Mouse (Mus musculus) limb, embryonic 14.5 days (tissue): ENCODE measurements around the gene Rbm4b. TPM values are rescaled to one million over a fixed set of nuclear protein-coding genes. Genes with fewer than 3 reads are reported as not detected.

Experiments
- ATAC-seq: fragments of 200-750 bp; cut with Nextera tagmentation; 2 replicates; pipeline ENCODE4 v1.8.0; 2017; ENCODE audit warnings: low read depth, moderate number of reproducible peaks, moderate TSS enrichment; ENCODE audit not compliant: low FRiP score
- DNase-seq: peaks from one replicate; pipeline ENCODE4 v3.0.0-alpha.2; 2015; ENCODE audit warnings: low spot score
- H3K27ac ChIP-seq: fragments of 300-500 bp; sonication (generic); replicated peaks from 2 replicates; pipeline ENCODE4 v1.5.1; 2014; ENCODE audit warnings: low read depth, mild to moderate bottlenecking, low read length, moderate library complexity, mixed read lengths
- H3K27me3 ChIP-seq: fragments of 300-500 bp; sonication (generic); 2 replicates; pipeline ENCODE4 v1.6.1; 2014; ENCODE audit warnings: low read length, mixed read lengths; ENCODE audit not compliant: control insufficient read depth, insufficient read depth
- H3K36me3 ChIP-seq: fragments of 300-500 bp; sonication (generic); 2 replicates; pipeline ENCODE4 v1.6.1; 2014; ENCODE audit warnings: mild to moderate bottlenecking, low read length, moderate library complexity, mixed read lengths; ENCODE audit not compliant: control insufficient read depth, insufficient read depth
- H3K4me1 ChIP-seq: fragments of 300-500 bp; sonication (generic); 2 replicates; pipeline ENCODE4 v1.6.1; 2014; ENCODE audit warnings: antibody characterized with exemption, low read length, mixed read lengths; ENCODE audit not compliant: control insufficient read depth, insufficient read depth
- H3K4me2 ChIP-seq: fragments of 300-500 bp; sonication (generic); replicated peaks from 2 replicates; pipeline ENCODE4 v1.6.1; 2014; ENCODE audit warnings: low read depth, mild to moderate bottlenecking, low read length, moderate library complexity; ENCODE audit not compliant: severe bottlenecking
- H3K4me3 ChIP-seq: fragments of 300-500 bp; sonication (generic); replicated peaks from 2 replicates; pipeline ENCODE4 v1.5.1; 2014; ENCODE audit warnings: low read length
- H3K9ac ChIP-seq: fragments of 300-500 bp; sonication (generic); 2 replicates; pipeline ENCODE4 v1.6.1; 2014; ENCODE audit warnings: mild to moderate bottlenecking, low read depth, low read length, moderate library complexity; ENCODE audit not compliant: severe bottlenecking
- H3K9me3 ChIP-seq: fragments of 300-500 bp; sonication (generic); 2 replicates; pipeline ENCODE4 v1.6.1; 2016; ENCODE audit warnings: low read length; ENCODE audit not compliant: control insufficient read depth
- POLR2A ChIP-seq: fragments of 200-500 bp; IDR thresholded peaks from 2 replicates; pipeline ENCODE4 v1.8.0; 2012; ENCODE audit warnings: inconsistent platforms, mild to moderate bottlenecking, moderate library complexity, borderline replicate concordance; ENCODE audit not compliant: insufficient read depth, insufficient read length; ENCODE audit errors: extremely low read depth
- WGBS: fragments of 180-500 bp; shearing (Covaris S2); extraction: QIAGEN DNeasy Blood & Tissue Kit; methylation state at CpG from one replicate; pipeline ENCODE4 v1.1.7; 2014; 5-methylcytosine and 5-hydroxymethylcytosine counted together
- polyA plus RNA-seq, 2 experiments: library from polyadenylated mRNA; depleted of rRNA in 1 of 2; stranded (reverse) in 1 of 2; unstranded in 1 of 2; fragments of >200 nt; fragmentation: Nextera tagmentation in 1 of 2; extraction: Ambion mirVana in 1 of 2; gene quantifications; 2 replicates each; pipeline versions ENCODE4 v1.2.1 to v1.2.3; 2012 to 2014

The Rbm4b gene
- polyA plus RNA-seq, 2 experiments, result 36.9 to 63.2 TPM

DNA sequence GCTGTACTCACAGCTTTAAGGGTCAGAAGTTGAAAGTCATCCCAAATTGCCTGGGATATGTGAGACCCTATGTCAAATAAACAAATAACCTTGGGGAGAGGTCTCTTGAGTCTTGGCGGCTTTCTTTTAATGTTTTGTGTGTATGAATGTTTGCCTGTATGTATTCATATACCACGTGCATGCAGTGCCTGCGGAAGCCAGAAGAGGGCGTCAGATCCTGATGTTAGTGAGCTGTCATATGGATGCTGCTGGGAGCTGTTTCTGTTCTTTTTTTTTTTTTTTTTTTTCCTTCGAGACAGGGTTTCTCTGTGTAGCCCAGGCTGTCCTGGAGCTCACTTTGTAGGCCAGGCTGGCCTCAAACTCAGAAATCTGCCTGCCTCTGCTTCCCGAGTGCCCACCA is 56.7 kb downstream of the Rbm4b start:
- no peak for TF ChIP-seq POLR2A
- H3K4me1 ChIP-seq, result peaks cover 20% of the 10 kb centered on the region
- H3K4me3 ChIP-seq, result no peak overlapping the region
- H3K9ac ChIP-seq, result no peak overlapping the region
- DNase-seq (no peak), ATAC-seq (no peak)
- H3K36me3 ChIP-seq, result no peaks in the 10 kb centered on the region
- no peaks in the 10 kb centered on the region for H3K9me3 ChIP-seq
- H3K27ac ChIP-seq, result no peak overlapping the region
- H3K27me3 ChIP-seq, result no peaks in the 10 kb centered on the region
- WGBS, result 83% methylated on average over 6 of the region's 6 CpGs
- H3K4me2 ChIP-seq, result no peak overlapping the region

Other genes starting within 250 kb of the Rbm4b start
- 11.8 and 14.8 TPM in 2 replicates for gene Pcx, start 246.0 kb upstream of the Rbm4b start, polyA plus RNA-seq (2012; rRNA removed)
- 14.8 and 17.6 TPM in 2 replicates for gene Pcx, start 246.0 kb upstream of the Rbm4b start, polyA plus RNA-seq (2014; fragmentation: Nextera tagmentation; extraction: Ambion mirVana)
- 49.0 and 75.9 TPM in 2 replicates for gene Lrfn4, start 140.8 kb upstream of the Rbm4b start, polyA plus RNA-seq (2012; rRNA removed)
- gene Lrfn4, start 140.8 kb upstream of the Rbm4b start, polyA plus RNA-seq (2014; fragmentation: Nextera tagmentation; extraction: Ambion mirVana), result 9.5 and 12.8 TPM in 2 replicates
- gene Rce1, start 130.9 kb upstream of the Rbm4b start, polyA plus RNA-seq (2012; rRNA removed), result 90.2 and 145 TPM in 2 replicates
- 61.5 and 66.1 TPM in 2 replicates for gene Rce1, start 130.9 kb upstream of the Rbm4b start, polyA plus RNA-seq (2014; fragmentation: Nextera tagmentation; extraction: Ambion mirVana)
- 1.4 and 1.9 TPM in 2 replicates for gene Gm960, start 57.8 kb upstream of the Rbm4b start, polyA plus RNA-seq (2012; rRNA removed)
- gene Gm960, start 57.8 kb upstream of the Rbm4b start, polyA plus RNA-seq (2014; fragmentation: Nextera tagmentation; extraction: Ambion mirVana), result 3.1 and 3.7 TPM in 2 replicates
- 1.9 and 2.5 TPM in 2 replicates for gene Sptbn2, start 45.3 kb upstream of the Rbm4b start, polyA plus RNA-seq (2012; rRNA removed)
- gene Sptbn2, start 45.3 kb upstream of the Rbm4b start, polyA plus RNA-seq (2014; fragmentation: Nextera tagmentation; extraction: Ambion mirVana), result 4.2 TPM in 2 replicates
- gene Rbm4, start 37.4 kb downstream of the Rbm4b start, polyA plus RNA-seq (2012; rRNA removed), result 107 and 111 TPM in 2 replicates
- 78.9 and 82.6 TPM in 2 replicates for gene Rbm4, start 37.4 kb downstream of the Rbm4b start, polyA plus RNA-seq (2014; fragmentation: Nextera tagmentation; extraction: Ambion mirVana)
- gene Gm21992, start 55.1 kb downstream of the Rbm4b start, polyA plus RNA-seq (2012; rRNA removed), result 36.0 and 83.7 TPM in 2 replicates
- gene Gm21992, start 55.1 kb downstream of the Rbm4b start, polyA plus RNA-seq (2014; fragmentation: Nextera tagmentation; extraction: Ambion mirVana), result 15.5 and 22.0 TPM in 2 replicates
- 69.9 and 98.5 TPM in 2 replicates for gene Rbm14, start 55.1 kb downstream of the Rbm4b start, polyA plus RNA-seq (2012; rRNA removed)
- 69.8 and 71.9 TPM in 2 replicates for gene Rbm14, start 55.1 kb downstream of the Rbm4b start, polyA plus RNA-seq (2014; fragmentation: Nextera tagmentation; extraction: Ambion mirVana)
- gene Ccs, start 82.8 kb downstream of the Rbm4b start, polyA plus RNA-seq (2012; rRNA removed), result 57.2 and 65.9 TPM in 2 replicates
- gene Ccs, start 82.8 kb downstream of the Rbm4b start, polyA plus RNA-seq (2014; fragmentation: Nextera tagmentation; extraction: Ambion mirVana), result 63.2 and 64.8 TPM in 2 replicates
- 0.03 and 0.05 TPM in 2 replicates for gene Ccdc87, start 82.9 kb downstream of the Rbm4b start, polyA plus RNA-seq (2012; rRNA removed)
- 0.06 and 0.26 TPM in 2 replicates for gene Ccdc87, start 82.9 kb downstream of the Rbm4b start, polyA plus RNA-seq (2014; fragmentation: Nextera tagmentation; extraction: Ambion mirVana)
- 49.9 and 84.7 TPM in 2 replicates for gene Ctsf, start 98.6 kb downstream of the Rbm4b start, polyA plus RNA-seq (2012; rRNA removed)
- 38.9 and 45.9 TPM in 2 replicates for gene Ctsf, start 98.6 kb downstream of the Rbm4b start, polyA plus RNA-seq (2014; fragmentation: Nextera tagmentation; extraction: Ambion mirVana)
- 8.3 and 8.7 TPM in 2 replicates for gene Actn3, start 121.4 kb downstream of the Rbm4b start, polyA plus RNA-seq (2012; rRNA removed)
- gene Actn3, start 121.4 kb downstream of the Rbm4b start, polyA plus RNA-seq (2014; fragmentation: Nextera tagmentation; extraction: Ambion mirVana), result 11.9 and 12.9 TPM in 2 replicates
- gene Zdhhc24, start 122.2 kb downstream of the Rbm4b start, polyA plus RNA-seq (2012; rRNA removed), result 22.7 and 30.9 TPM in 2 replicates
- gene Zdhhc24, start 122.2 kb downstream of the Rbm4b start, polyA plus RNA-seq (2014; fragmentation: Nextera tagmentation; extraction: Ambion mirVana), result 7.7 and 9.7 TPM in 2 replicates
- gene Bbs1, start 150.1 kb downstream of the Rbm4b start, polyA plus RNA-seq (2012; rRNA removed), result 7.6 and 8.1 TPM in 2 replicates
- 3.8 and 4.9 TPM in 2 replicates for gene Bbs1, start 150.1 kb downstream of the Rbm4b start, polyA plus RNA-seq (2014; fragmentation: Nextera tagmentation; extraction: Ambion mirVana)
- gene Dpp3, start 171.8 kb downstream of the Rbm4b start, polyA plus RNA-seq (2012; rRNA removed), result 96.5 and 116 TPM in 2 replicates
- gene Dpp3, start 171.8 kb downstream of the Rbm4b start, polyA plus RNA-seq (2014; fragmentation: Nextera tagmentation; extraction: Ambion mirVana), result 90.9 and 94.0 TPM in 2 replicates
- 2.7 and 5.1 TPM in 2 replicates for gene Peli3, start 186.6 kb downstream of the Rbm4b start, polyA plus RNA-seq (2012; rRNA removed)
- 1.8 and 2.5 TPM in 2 replicates for gene Peli3, start 186.6 kb downstream of the Rbm4b start, polyA plus RNA-seq (2014; fragmentation: Nextera tagmentation; extraction: Ambion mirVana)
- gene Mrpl11, start 205.7 kb downstream of the Rbm4b start, polyA plus RNA-seq (2012; rRNA removed), result 59.5 and 74.3 TPM in 2 replicates
- 105 and 108 TPM in 2 replicates for gene Mrpl11, start 205.7 kb downstream of the Rbm4b start, polyA plus RNA-seq (2014; fragmentation: Nextera tagmentation; extraction: Ambion mirVana)
- 0.50 and 0.60 TPM in 2 replicates for gene Npas4, start 233.8 kb downstream of the Rbm4b start, polyA plus RNA-seq (2012; rRNA removed)
- gene Npas4, start 233.8 kb downstream of the Rbm4b start, polyA plus RNA-seq (2014; fragmentation: Nextera tagmentation; extraction: Ambion mirVana), result not detected in 2 replicates